Mouse (Mus musculus) fibroblast of lung, adult 2 months (primary cell): ENCODE measurements at regions not wholly inside any gene's neighbourhood (a gene's known extent, or its start where the extent isn't known, plus 50 kb on each side); places are given as distances from the start of the nearest gene placed in this dataset.

Source experiments
- DNase-seq: peaks from one replicate; pipeline ENCODE4 v3.0.0-alpha.2; 2011; ENCODE audit warnings: low read depth

DNA sequence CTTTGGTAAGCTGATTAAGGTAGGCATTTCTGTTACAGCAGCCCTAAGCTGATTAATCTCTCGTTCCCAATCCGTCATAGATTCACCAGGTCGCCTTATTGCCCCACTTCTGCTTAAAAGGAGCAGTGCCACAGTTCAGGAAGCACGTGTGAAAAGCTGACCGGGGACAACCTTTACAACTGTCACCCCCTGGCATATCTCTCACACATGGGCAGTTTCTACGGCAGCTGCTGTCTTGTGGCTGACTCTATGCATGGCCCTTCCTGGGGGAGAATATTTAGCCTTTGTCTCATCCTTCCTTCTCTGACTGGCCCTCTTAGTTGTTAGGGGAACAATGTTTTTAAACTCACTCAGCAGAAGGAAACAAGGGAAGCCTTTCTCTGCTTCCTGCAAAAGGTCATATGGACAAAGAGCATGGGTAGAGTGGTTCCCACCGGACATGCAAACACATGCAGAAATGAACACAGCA, 290.9 kb upstream of the Rnaseh2b start:
- no peak for DNase-seq

GRCm38 (mm10) chr14:62002131-62002530, 290.3 kb upstream of the Rnaseh2b start:
- no peak for DNase-seq

GRCm38 (mm10) chr14:62003013-62003781, 289.2 kb upstream of the Rnaseh2b start:
- DNase-seq, result no peak

DNA sequence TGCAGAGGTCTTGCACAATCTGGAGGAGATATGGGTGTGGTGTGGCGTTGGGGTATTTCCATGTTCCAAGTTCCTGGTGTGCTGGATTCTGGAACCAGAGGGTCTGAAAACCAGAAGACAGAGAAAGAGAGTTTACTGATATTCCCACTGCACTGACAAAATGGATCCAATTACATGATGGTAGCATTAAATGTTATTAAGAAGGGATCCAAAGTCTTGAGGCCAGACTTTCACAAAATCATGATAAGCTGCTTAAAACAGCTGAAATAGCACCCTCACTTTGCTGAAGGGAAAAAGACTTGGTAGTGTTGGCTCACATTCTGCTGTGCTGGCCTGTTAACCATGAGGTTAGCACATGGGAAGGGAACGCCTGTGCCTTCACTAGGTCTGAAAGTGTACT, 288.6 kb upstream of the Rnaseh2b start:
- no peak for DNase-seq

DNA sequence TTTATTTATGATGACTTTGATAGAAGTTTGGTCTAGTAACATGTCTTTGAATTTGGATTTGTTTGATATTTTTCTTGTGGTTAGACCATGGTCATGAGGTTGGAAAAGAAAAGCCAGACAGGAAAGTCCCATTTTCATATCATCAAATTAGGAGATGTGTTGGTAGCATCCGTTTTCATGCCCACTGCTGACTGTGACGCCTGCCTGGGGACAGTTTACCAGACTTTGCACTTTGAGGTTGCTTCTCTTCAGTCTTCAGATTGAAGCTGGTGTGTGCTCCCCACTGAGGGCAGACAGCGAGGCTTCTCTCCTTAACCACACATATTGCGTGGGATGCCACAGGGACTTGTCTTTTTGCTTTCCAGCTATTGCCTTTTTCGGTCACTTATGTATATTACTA, 283.7 kb upstream of the Rnaseh2b start:
- DNase-seq, result no peak

GRCm38 (mm10) chr14:62018804-62019203, 273.6 kb upstream of the Rnaseh2b start:
- no peak for DNase-seq

GRCm38 (mm10) chr14:62020996-62021395, 271.4 kb upstream of the Rnaseh2b start:
- no peak for DNase-seq

- DNase-seq, result no peak
Measured at GRCm38 (mm10) chr14:62022193-62022592, 270.2 kb upstream of the Rnaseh2b start.

- DNase-seq, result no peak
Measured at GRCm38 (mm10) chr14:62023022-62023421, 269.4 kb upstream of the Rnaseh2b start.

DNA sequence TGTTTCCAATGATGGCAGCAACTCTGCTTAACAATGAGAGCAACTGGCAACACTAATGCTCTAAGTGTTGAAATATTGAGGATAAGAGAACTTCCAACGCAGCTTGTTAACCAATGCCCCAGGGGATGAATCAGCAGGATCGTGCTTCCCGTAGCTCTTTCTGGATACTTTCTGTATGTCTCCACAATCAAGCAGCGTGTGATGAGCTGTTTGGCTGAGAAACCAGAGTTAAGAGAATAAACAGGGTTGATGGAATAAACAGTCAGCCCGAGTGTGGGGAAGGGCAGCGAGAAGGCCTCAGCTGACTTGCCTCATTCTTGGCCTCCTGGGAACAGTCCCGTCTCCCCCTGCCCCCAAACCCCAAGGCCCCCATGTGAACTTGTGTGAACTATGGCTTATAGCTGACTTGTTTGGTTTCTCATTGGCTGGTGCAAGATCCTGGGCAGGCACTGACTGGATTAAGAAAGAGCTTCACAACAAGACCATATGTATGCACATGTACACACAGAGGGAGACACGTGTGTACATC, 264.6 kb upstream of the Rnaseh2b start:
- no peak for DNase-seq

- no peak for DNase-seq
Measured at GRCm38 (mm10) chr14:62030059-62030458, 262.3 kb upstream of the Rnaseh2b start.

- no peak for DNase-seq
Measured at GRCm38 (mm10) chr14:62033661-62034060, 258.7 kb upstream of the Rnaseh2b start.

DNA sequence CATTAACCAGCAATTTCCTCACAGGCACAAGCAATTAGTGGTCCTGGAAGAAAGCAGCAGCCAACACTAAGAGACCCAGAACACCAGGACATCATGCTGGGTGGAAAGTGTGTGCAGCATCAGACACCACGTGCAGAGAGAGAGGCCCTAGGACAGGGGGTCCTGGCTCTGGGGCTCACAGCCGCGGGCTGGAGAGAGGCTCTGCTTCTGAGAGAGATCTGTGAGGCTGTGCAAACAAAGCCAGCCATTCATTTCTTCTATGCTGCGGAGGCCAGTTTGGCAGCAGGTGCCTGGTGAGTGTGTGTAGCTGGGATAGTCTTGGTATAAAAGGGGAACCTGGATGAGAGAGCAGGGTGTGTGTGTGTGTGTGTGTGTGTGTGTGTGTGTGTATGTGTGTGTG, 257.7 kb upstream of the Rnaseh2b start:
- no peak for DNase-seq

GRCm38 (mm10) chr14:62035416-62035815, 257.0 kb upstream of the Rnaseh2b start:
- DNase-seq, result no peak

DNA sequence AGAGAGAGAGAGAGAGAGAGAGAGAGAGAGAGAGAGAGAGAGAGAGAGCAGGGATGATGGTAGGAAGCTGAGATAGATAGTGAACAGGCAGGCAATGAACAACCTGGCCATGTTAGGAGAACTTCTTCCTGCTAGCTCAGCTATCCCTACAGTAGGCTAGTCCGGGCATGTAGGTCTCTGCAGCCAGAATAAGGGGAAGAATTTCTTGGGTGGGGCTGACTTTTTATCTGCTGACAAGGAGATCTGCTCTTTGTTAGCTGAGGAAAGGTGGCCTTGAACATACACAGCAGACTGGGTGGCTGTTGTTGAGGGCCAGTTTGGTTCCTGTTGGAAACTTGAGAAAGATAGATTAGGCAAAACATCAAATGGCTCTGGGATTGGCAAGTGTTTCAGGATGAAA, 254.9 kb upstream of the Rnaseh2b start:
- no peak for DNase-seq

GRCm38 (mm10) chr14:62037917-62038316, 254.5 kb upstream of the Rnaseh2b start:
- DNase-seq, result no peak

DNA sequence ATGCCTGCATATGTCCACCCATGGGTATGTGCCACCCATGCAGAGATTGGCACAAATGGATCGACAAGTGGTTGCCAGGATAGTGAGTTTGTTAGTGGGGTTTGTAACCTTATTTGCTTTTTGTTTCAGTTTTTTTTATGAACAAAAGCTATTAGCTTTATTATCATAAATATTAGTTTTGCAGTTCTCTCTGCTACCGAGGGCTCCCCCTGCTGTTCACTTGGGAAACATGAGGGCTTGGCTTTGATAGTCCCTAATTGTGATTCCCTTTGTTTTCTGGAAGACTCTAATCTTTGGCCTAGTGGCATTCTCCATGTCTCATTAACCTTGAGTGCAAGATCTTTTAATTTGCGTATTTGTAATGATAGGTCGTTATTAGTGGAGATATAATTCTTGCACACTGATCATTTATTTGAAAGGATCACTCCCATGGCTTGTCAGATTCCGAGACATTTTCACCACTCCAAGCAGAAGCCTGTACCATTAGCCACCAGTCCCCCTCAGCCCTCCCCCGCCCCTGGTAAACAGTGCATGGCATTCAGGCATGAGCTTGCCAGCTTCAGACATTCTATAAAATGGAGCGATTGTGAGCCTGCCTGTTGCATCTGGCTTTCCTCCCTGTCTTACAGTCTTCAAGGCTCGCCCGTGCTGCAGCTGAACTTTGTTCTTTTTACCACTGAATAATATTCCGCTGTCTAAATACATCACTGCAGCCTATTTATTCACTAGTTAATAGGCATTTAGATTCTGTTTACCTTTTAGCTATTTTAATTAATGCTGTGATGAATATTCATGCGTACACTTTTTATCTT, 249.9 kb upstream of the Rnaseh2b start:
- DNase-seq, result no peak

- DNase-seq, result no peak
Measured at GRCm38 (mm10) chr14:62043117-62043422, 249.3 kb upstream of the Rnaseh2b start.

GRCm38 (mm10) chr14:62050941-62051340, 241.4 kb upstream of the Rnaseh2b start:
- DNase-seq, result no peak

GRCm38 (mm10) chr14:62051923-62052322, 240.5 kb upstream of the Rnaseh2b start:
- DNase-seq, result no peak

GRCm38 (mm10) chr14:62053004-62053403, 239.4 kb upstream of the Rnaseh2b start:
- no peak for DNase-seq

GRCm38 (mm10) chr14:62057096-62057495, 235.3 kb upstream of the Rnaseh2b start:
- peak; percentile 30 for DNase-seq

- no peak for DNase-seq
Measured at GRCm38 (mm10) chr14:62058100-62058499, 234.3 kb upstream of the Rnaseh2b start.
